Mouse (Mus musculus) midbrain, embryonic 13.5 days (tissue): ENCODE measurements at regions not wholly inside any gene's neighbourhood (a gene's known extent, or its start where the extent isn't known, plus 50 kb on each side); places are given as distances from the start of the nearest gene placed in this dataset.

Experiments
- ATAC-seq: fragments of 200-750 bp; cut with Nextera tagmentation; 2 replicates; pipeline ENCODE4 v1.8.0; 2017; ENCODE audit warnings: mild to moderate bottlenecking, moderate TSS enrichment, moderate library complexity
- H3K27ac ChIP-seq: fragments of 300-500 bp; sonication (generic); 2 replicates; pipeline ENCODE4 v1.5.1; 2015; ENCODE audit warnings: inconsistent platforms, mild to moderate bottlenecking, moderate library complexity
- H3K27me3 ChIP-seq: fragments of 300-500 bp; sonication (generic); 2 replicates; pipeline ENCODE4 v1.6.1; 2015; ENCODE audit warnings: mild to moderate bottlenecking, inconsistent platforms
- H3K36me3 ChIP-seq: fragments of 300-500 bp; sonication (generic); 2 replicates; pipeline ENCODE4 v1.6.1; 2015; ENCODE audit warnings: mild to moderate bottlenecking, inconsistent platforms
- H3K4me1 ChIP-seq: fragments of 300-500 bp; sonication (generic); replicated peaks from 2 replicates; pipeline ENCODE4 v1.6.1; 2015; ENCODE audit warnings: inconsistent platforms
- H3K4me2 ChIP-seq: fragments of 300-500 bp; sonication (generic); replicated peaks from 2 replicates; pipeline ENCODE4 v1.6.1; 2015; ENCODE audit warnings: moderate library complexity, mild to moderate bottlenecking, inconsistent platforms
- H3K4me3 ChIP-seq: fragments of 300-500 bp; sonication (generic); replicated peaks from 2 replicates; pipeline ENCODE4 v1.5.1; 2015; ENCODE audit warnings: mild to moderate bottlenecking, inconsistent platforms
- H3K9ac ChIP-seq: fragments of 300-500 bp; sonication (generic); replicated peaks from 2 replicates; pipeline ENCODE4 v1.6.1; 2015; ENCODE audit warnings: mild to moderate bottlenecking, inconsistent platforms
- H3K9me3 ChIP-seq: fragments of 300-500 bp; sonication (generic); 2 replicates; pipeline ENCODE4 v1.6.1; 2016; ENCODE audit warnings: mild to moderate bottlenecking, inconsistent platforms
- WGBS: fragments of 180-500 bp; shearing (Covaris S2); methylation state at CpG from one replicate; pipeline ENCODE4 v1.1.7; 2015; 5-methylcytosine and 5-hydroxymethylcytosine counted together
- microRNA counts: library from miRNA; unstranded; fragments of <30 nt; microRNA quantifications from one replicate; lab custom pipeline; 2016
- microRNA-seq: library from miRNA; unstranded; fragments of <30 nt; microRNA quantifications from one replicate; pipeline ENCODE4, GENCODE M21; 2016

DNA sequence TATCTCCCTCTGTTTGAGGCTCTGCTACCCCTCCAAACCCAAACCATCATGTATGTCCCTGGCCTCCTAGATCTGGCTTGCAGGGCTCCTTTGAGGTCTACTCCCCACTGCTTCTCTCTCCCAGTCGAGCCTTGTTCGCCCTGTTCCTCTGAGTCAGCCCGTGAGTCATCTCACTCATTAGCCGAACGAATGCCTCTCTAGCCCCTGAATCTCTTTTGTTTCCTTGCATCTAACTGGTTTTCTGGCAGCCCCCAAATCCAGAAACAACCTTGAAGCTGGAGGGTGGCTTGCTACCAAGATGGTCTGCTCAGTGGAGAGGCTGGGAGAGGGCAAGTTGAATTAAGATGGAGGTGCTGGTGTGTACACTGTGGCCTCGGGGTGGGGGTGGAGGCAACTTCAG is 66.3 kb upstream of the Mkln1 start:
- Histone ChIP-seq H3K27me3 (no peaks in the 10 kb centered on the region), H3K4me3 (no peak overlapping the region), H3K4me1 (peaks cover 9% of the 10 kb centered on the region; the same call in 1 of the 2 replicates), H3K27ac (no peak overlapping the region), H3K9ac (no peak overlapping the region), H3K9me3 (no peaks in the 10 kb centered on the region), H3K36me3 (no peaks in the 10 kb centered on the region), H3K4me2 (no peak overlapping the region)
- WGBS, result 89% methylated on average over 6 of the region's 6 CpGs
- ATAC-seq, result no peak

- Histone ChIP-seq H3K4me2 (no peak overlapping the region), H3K27ac (no peak overlapping the region), H3K27me3 (no peaks in the 10 kb centered on the region), H3K4me1 (peaks cover 9% of the 10 kb centered on the region; the same call in 1 of the 2 replicates), H3K4me3 (no peak overlapping the region), H3K9me3 (no peaks in the 10 kb centered on the region), H3K36me3 (no peaks in the 10 kb centered on the region), H3K9ac (no peak overlapping the region)
- 85% methylated on average over 4 of the region's 4 CpGs for WGBS
- no peak for ATAC-seq
Observed at GRCm38 (mm10) chr6:31332714-31333113, 65.8 kb upstream of the Mkln1 start.

GRCm38 (mm10) chr6:31333228-31333922 is 65.2 kb upstream of the Mkln1 start:
- H3K9me3 ChIP-seq, result no peaks in the 10 kb centered on the region
- no peak overlapping the region for H3K4me2 ChIP-seq
- 0 out of 2 replicates have a peak, but pooled peaks have one; percentile 50 for ATAC-seq
- H3K27me3 ChIP-seq, result no peaks in the 10 kb centered on the region
- 63% methylated on average over 16 of the region's 16 CpGs for WGBS
- no peak overlapping the region for H3K4me3 ChIP-seq
- peaks cover 9% of the 10 kb centered on the region; the same call in 1 of the 2 replicates for H3K4me1 ChIP-seq
- no peaks in the 10 kb centered on the region for H3K36me3 ChIP-seq
- no peak overlapping the region for H3K27ac ChIP-seq
- H3K9ac ChIP-seq, result no peak overlapping the region

DNA sequence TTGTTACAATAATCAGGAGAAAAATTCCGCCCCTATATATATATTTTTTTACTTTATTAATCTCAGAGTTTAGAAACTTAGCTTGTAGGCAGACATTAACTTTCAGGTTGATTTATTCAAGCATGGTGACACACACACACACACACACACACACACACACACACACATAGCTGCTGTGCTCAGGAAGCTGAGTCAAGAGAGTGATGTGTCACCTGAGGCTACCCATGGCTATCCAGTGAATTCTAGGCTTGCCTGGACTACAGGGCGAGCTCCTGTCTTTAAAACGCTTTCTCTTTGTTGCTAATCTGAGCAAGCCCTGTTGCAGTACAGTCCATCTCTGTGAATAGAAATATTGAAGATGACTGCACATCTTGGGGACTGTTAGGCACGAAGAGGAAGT is 64.4 kb upstream of the Mkln1 start:
- no peaks in the 10 kb centered on the region for H3K27me3 ChIP-seq
- no peaks in the 10 kb centered on the region for H3K9me3 ChIP-seq
- no peak overlapping the region for H3K9ac ChIP-seq
- no peak overlapping the region for H3K4me2 ChIP-seq
- no peaks in the 10 kb centered on the region for H3K36me3 ChIP-seq
- no peak for ATAC-seq
- peaks cover 10% of the 10 kb centered on the region; the same call in 1 of the 2 replicates for H3K4me1 ChIP-seq
- 85% methylated on average over 4 of the region's 4 CpGs for WGBS
- no peak overlapping the region for H3K4me3 ChIP-seq
- H3K27ac ChIP-seq, result no peak overlapping the region

- H3K27me3 ChIP-seq, result no peaks in the 10 kb centered on the region
- no peak overlapping the region for H3K4me3 ChIP-seq
- no peak overlapping the region for H3K9ac ChIP-seq
- WGBS, result 51% methylated on average over 13 of the region's 13 CpGs
- ATAC-seq, result peak; percentile 86
- H3K27ac ChIP-seq, result peak overlapping the region; percentile 52
- peaks cover 13% of the 10 kb centered on the region for H3K4me1 ChIP-seq
- no peak overlapping the region for H3K4me2 ChIP-seq
- no peaks in the 10 kb centered on the region for H3K36me3 ChIP-seq
- no peaks in the 10 kb centered on the region for H3K9me3 ChIP-seq
Observed at GRCm38 (mm10) chr6:31339122-31339947, 59.2 kb upstream of the Mkln1 start.

GRCm38 (mm10) chr6:31339948-31340250 is 58.6 kb upstream of the Mkln1 start:
- Histone ChIP-seq H3K27ac (peak overlapping the region; percentile 52), H3K9me3 (no peaks in the 10 kb centered on the region)
- 31% methylated on average over 1 of the region's 1 CpGs for WGBS

GRCm38 (mm10) chr6:31345366-31346084 is 53.0 kb upstream of the Mkln1 start:
- no peak overlapping the region for H3K9ac ChIP-seq
- no peaks in the 10 kb centered on the region for H3K27me3 ChIP-seq
- H3K4me1 ChIP-seq, result peaks cover 10% of the 10 kb centered on the region
- 0 out of 2 replicates have a peak, but pooled peaks have one; percentile 55 for ATAC-seq
- WGBS, result 36% methylated on average over 10 of the region's 10 CpGs
- H3K9me3 ChIP-seq, result no peaks in the 10 kb centered on the region
- H3K36me3 ChIP-seq, result no peaks in the 10 kb centered on the region
- H3K4me3 ChIP-seq, result no peak overlapping the region
- H3K27ac ChIP-seq, result peak overlapping the region; percentile 6; the same call in 1 of the 2 replicates
- no peak overlapping the region for H3K4me2 ChIP-seq

More at GRCm38 (mm10) chr6:31339948-31340250, 58.6 kb upstream of the Mkln1 start:
- Histone ChIP-seq H3K27me3 (no peaks in the 10 kb centered on the region), H3K4me3 (no peak overlapping the region), H3K4me2 (no peak overlapping the region), H3K4me1 (peaks cover 13% of the 10 kb centered on the region), H3K36me3 (no peaks in the 10 kb centered on the region), H3K9ac (no peak overlapping the region)
- ATAC-seq, result no peak

DNA sequence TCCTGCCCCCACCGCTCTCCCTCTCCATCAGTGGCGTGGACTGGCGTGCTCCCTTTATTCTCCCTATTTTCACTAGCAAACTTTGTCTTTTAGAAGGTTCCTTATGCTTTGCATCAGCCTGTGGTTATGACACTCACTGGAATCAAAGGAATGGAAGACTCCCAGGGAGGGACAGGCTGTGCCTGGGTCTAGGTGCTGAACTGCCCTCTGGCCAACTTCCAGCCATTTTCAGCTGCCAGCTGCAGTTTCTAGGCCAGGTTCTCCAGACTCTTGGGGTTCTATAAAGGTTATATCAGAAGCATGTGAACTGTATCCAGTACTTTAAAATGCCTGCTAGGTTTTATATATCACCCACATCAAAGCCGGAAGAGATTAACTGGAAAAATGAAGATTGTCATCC is 50.2 kb upstream of the Mkln1 start:
- no peak overlapping the region for H3K27ac ChIP-seq
- no peak overlapping the region for H3K9ac ChIP-seq
- ATAC-seq, result no peak
- no peaks in the 10 kb centered on the region for H3K27me3 ChIP-seq
- H3K4me1 ChIP-seq, result peaks cover 10% of the 10 kb centered on the region
- H3K4me2 ChIP-seq, result no peak overlapping the region
- H3K36me3 ChIP-seq, result no peaks in the 10 kb centered on the region
- no peaks in the 10 kb centered on the region for H3K9me3 ChIP-seq
- 98% methylated on average over 4 of the region's 4 CpGs for WGBS
- no peak overlapping the region for H3K4me3 ChIP-seq

MicroRNAs in the stretch of these regions (microRNA counts, 519-probe panel; counts per million panel counts)
- 4,183 counts per million, percentile 78 among the panel's probes with 10 or more counts for microRNA mmu-miR-29a (lab: Ali Mortazavi, UCI)

Small RNAs in the stretch of these regions (microRNA-seq; reads per million reads assigned to microRNA genes)
- 131 reads per million, percentile 55 among the genes with 10 or more reads in this experiment for gene Mir29a
- gene Mir29b-1, result 0.82 reads per million
